Mouse (Mus musculus): ENCODE data around the gene Olfr669. TPM values are rescaled to one million over a fixed set of nuclear protein-coding genes. Genes with fewer than 3 reads are reported as not detected.
"Not testable (repeated sequence)": the region's sequence is repeated elsewhere in the genome, so short reads cannot be mapped to it uniquely, and the experiment has no call there.

The Olfr669 gene
- total RNA-seq (2021) = not detected in 2 replicates
- long read RNA-seq = 0 reads

DNA sequence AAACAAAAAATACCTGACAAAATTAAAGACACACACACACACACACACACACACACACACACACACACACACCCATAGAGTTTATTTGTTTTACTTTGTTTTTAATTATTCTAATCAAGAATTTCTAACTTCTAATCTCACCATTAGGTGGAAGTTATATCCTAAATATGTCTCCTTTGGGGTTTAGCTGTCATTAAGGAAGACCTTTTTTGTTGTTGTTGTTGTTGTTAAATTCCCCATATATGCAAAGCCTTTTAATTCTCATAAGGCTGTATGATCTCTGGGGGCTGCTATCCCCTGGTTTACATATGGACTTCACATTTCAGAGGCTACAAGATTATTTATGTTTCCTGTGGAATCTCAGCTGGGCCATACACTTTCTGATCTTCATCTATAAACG lies at the start of gene Olfr669:
TSS of gene Olfr669 (plus strand) at position 301 of the 400 bp plus-strand sequence.
- no peak for DNase-seq

DNA sequence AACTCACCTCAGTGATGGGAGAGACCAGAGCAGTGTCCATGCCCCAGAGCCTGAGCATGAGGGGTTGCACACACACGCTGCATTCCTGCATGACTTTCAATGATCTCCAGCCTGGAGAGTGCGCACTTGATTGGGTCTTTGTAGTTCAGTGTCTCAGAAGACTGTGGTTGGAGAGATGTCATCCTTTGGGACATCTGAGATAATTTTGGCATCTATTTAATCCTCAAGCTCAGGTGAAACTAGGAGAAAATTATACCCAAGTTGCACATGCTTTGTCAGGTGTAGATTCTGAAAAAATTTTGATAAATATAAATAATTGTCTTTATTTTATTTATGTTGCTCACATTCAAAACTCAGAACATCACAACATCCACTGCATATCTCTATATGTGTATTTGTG lies 38.2 kb upstream of the Olfr669 start, which contains the start of gene Olfr666:
TSS of gene Olfr666 (minus strand) at position 101 of the 400 bp plus-strand sequence.
- no peak for DNase-seq

DNA sequence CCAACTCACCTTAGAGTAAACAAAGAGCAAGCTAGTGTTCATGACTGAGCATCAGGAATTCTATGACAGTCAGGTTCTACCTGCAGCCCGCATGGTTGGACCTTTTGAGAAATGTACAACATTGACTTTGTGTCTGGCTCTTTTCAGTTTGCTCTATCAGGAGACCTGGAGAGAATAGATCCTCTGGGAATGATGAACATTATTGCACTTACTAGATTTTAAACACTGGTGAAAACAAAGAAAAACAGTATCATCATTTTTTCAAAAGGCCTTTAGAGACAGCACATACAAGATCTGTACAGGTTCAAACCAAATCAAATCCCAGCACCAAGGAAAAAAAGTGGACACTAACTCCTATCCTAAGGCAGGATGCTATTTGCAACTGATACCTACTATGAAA lies 12.7 kb upstream of the Olfr669 start, which contains the start of gene Olfr667:
TSS of gene Olfr667 (minus strand) at position 101 of the 400 bp plus-strand sequence.
- DNase-seq = no peak

DNA sequence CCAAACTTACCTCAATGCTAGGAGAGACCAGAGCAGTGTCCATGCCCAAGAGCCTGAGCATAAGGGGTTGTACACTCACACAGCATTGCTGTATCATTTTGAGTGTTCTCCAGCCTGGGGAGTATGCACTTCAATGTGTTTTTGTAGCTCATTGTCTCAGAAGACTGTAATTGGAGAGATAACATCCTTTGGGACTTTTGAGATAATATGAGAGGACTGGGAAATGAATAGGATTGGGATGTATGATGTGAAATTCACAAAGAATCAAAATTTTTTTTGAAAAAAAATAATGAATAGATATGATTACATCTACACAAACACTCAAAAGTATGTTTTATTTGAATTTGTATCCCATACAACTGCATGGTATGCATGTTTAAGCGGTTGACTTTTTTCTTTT lies 6.1 kb upstream of the Olfr669 start, which contains the start of gene Olfr668:
TSS of gene Olfr668 (minus strand) at position 101 of the 400 bp plus-strand sequence.
- no peak for DNase-seq

DNA sequence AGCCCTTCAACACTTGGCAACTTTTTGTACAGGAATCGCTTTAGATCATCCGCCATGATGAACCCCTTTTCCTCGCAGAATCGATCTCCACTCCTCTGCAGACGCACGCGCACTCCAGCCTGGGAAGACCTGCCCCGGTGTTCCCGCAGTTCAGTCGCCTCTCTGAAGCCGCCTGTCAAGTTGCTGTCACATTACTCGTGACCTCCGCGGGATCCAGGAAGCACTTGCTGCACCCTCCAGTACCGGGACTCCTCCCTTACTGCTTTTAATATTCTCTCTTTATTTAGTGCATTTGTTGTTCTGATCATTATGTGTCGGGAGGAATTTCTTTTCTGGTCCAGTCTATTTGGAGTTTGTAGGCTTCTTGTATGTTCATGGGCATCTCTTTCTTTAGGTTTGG lies 16.2 kb downstream of the Olfr669 start:
- DNase-seq = not testable (repeated sequence)

DNA sequence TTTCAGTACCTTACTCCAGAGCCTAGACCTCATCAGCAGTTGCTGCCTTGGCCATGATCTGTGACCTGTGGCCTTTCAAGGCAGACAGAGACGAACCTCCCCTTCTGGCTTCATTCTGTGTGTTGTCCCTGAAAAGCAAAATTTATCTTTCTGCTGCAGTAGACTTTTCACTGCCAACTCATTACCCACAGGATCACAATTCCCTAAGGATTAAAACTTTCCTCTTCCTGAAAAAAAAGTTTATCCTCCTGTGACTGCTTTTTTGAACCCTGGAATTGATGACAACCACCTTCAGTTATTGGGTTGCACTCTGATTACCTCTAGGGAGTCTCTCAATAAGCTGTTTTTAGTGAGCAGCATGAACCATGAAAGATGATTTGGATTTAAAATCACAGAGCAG lies 28.5 kb downstream of the Olfr669 start, which contains the start of gene Olfr670:
TSS of gene Olfr670 (minus strand) at position 101 of the 400 bp plus-strand sequence.
- DNase-seq = no peak

DNA sequence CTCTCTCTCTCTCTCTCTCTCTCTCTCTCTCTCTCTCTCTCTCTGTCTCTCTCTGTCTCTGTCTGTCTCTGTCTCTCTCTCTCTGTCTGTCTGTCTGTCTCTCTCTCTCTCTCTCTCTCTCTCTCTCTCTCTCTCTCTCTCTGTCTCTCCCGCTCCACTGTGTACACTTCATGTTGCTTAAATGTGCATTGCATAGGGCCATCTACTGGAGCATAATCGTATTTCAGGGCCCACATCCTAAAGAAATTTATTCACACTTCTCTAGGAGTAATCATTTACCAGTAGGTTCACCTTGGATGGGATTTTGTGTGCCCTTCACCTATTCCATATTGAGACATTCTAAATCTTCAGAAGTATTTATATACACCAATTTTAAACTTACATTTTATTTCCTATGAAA lies 38.5 kb downstream of the Olfr669 start:
- not testable (repeated sequence) for DNase-seq

DNA sequence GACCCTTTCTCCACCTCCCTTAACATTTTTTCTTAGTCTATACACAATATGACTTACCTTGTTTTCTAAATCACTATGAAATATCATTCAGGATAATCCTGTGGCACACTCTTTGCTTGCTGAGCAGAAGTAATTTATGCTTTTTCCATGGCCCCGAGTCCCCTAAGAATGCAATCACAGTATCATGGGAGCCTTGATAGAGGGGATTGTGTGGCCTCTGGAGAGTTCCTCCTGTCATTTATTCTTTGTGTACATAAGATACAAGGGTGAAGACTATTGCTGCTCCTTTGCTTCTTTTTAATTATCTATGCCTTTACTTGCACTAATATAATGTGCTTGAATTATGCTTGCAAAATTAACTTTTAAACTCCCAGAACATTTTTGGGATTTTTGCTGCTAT lies 45.0 kb downstream of the Olfr669 start, which contains the start of gene Olfr671:
TSS of gene Olfr671 (minus strand) at position 101 of the 400 bp plus-strand sequence.
- DNase-seq = no peak

Other genes with a start within 250 kb of the Olfr669 start
- not detected in 2 replicates for gene Olfr661, start 247.7 kb upstream of the Olfr669 start, total RNA-seq (2021)
- gene Usp17le, start 156.8 kb upstream of the Olfr669 start, total RNA-seq (2021) = not detected in 2 replicates
- 0.43 TPM in 1 of 2 replicates, not detected in the other for gene Usp17lb, start 91.6 kb upstream of the Olfr669 start, total RNA-seq (2021)
- gene Usp17la, start 77.2 kb upstream of the Olfr669 start, total RNA-seq (2021) = not detected in 2 replicates
- gene Olfr665, start 56.2 kb upstream of the Olfr669 start, total RNA-seq (2021) = not detected in 2 replicates
- not detected in 2 replicates for gene Olfr666, start 38.3 kb upstream of the Olfr669 start, total RNA-seq (2021)
- not detected in 2 replicates for gene Olfr667, start 12.8 kb upstream of the Olfr669 start, total RNA-seq (2021)
- not detected in 2 replicates for gene Olfr668, start 6.2 kb upstream of the Olfr669 start, total RNA-seq (2021)
- not detected in 2 replicates for gene Olfr670, start 28.4 kb downstream of the Olfr669 start, total RNA-seq (2021)
- gene Olfr671, start 44.9 kb downstream of the Olfr669 start, total RNA-seq (2021) = not detected in 2 replicates
- not detected in 2 replicates for gene Olfr672, start 67.8 kb downstream of the Olfr669 start, total RNA-seq (2021)
- gene Olfr675, start 94.2 kb downstream of the Olfr669 start, total RNA-seq (2021) = not detected in 2 replicates
- gene Olfr676, start 98.5 kb downstream of the Olfr669 start, total RNA-seq (2021) = not detected in 2 replicates
- not detected in 2 replicates for gene Olfr677, start 117.1 kb downstream of the Olfr669 start, total RNA-seq (2021)
- gene Olfr678, start 130.2 kb downstream of the Olfr669 start, total RNA-seq (2021) = not detected in 2 replicates
- gene Olfr679, start 147.0 kb downstream of the Olfr669 start, total RNA-seq (2021) = not detected in 2 replicates
- gene Olfr680-ps1, start 158.6 kb downstream of the Olfr669 start, total RNA-seq (2021) = not detected in 2 replicates
- gene Olfr681, start 182.6 kb downstream of the Olfr669 start, total RNA-seq (2021) = not detected in 2 replicates
- gene Olfr683, start 212.8 kb downstream of the Olfr669 start, total RNA-seq (2021) = not detected in 2 replicates
- not detected in 2 replicates for gene Olfr684, start 229.4 kb downstream of the Olfr669 start, total RNA-seq (2021)